8 mouse cellular contexts compared by ENCODE assay signal in genomic region chr16:38711245-38711644, GRCm38 (mm10). TPM values are rescaled to one million over a fixed set of nuclear protein-coding genes. Genes with fewer than 3 reads are reported as not detected.
DNase-seq lines count a peak whose midpoint lies in the region; ATAC-seq and TF ChIP-seq lines count a peak whose summit lies in the region.

No protein-coding gene starts in this region.

- ATAC-seq in hindbrain, embryonic 12.5 days (ENCODE audit: low FRiP score), result no peak
- no peak for ATAC-seq in lung, postnatal 0 days

- H3K36me3 ChIP-seq in hindbrain, embryonic 12.5 days, result no peaks in the 10 kb centered on the region
- no peaks in the 10 kb centered on the region for H3K36me3 ChIP-seq in lung, postnatal 0 days (ENCODE audit: insufficient read depth, low read length)

- H3K9ac ChIP-seq in hindbrain, embryonic 12.5 days, result no peak overlapping the region
- peak overlapping the region; percentile 76 for H3K9ac ChIP-seq in lung, postnatal 0 days (replicated peaks; ENCODE audit: low read depth)

- no peaks in the 10 kb centered on the region for H3K9me3 ChIP-seq in hindbrain, embryonic 12.5 days (replicated peaks)
- no peaks in the 10 kb centered on the region for H3K9me3 ChIP-seq in lung, postnatal 0 days (ENCODE audit: low read length)

- WGBS in hindbrain, embryonic 12.5 days, result 60% methylated on average over 4 of the region's 4 CpGs
- 19% methylated on average over 4 of the region's 4 CpGs for WGBS in lung, postnatal 0 days

- H3K4me3 ChIP-seq in hindbrain, embryonic 12.5 days, result peak overlapping the region; percentile 17; the same call in 1 of the 2 replicates
- peak overlapping the region; percentile 67 for H3K4me3 ChIP-seq in lung, postnatal 0 days (ENCODE audit: low read depth, low read length)

- intact Hi-C loops in heart, postnatal 36 days (cut with DNase I), result no loop called here

- no peak for TF ChIP-seq EP300 in lung, postnatal 0 days (IDR thresholded peaks at IDR 0.05)

- H3K27me3 ChIP-seq in hindbrain, embryonic 12.5 days, result peaks cover 4% of the 10 kb centered on the region; the same call in 1 of the 2 replicates
- no peaks in the 10 kb centered on the region for H3K27me3 ChIP-seq in lung, postnatal 0 days (replicated peaks; ENCODE audit: insufficient read depth, low read length)

- peaks cover 15% of the 10 kb centered on the region for H3K4me1 ChIP-seq in hindbrain, embryonic 12.5 days
- peaks cover 27% of the 10 kb centered on the region; the same call in 1 of the 2 replicates for H3K4me1 ChIP-seq in lung, postnatal 0 days (ENCODE audit: insufficient read depth, low read depth, low read length)

- peak; percentile 95 for DNase-seq in heart, adult 11 months
- DNase-seq in heart, postnatal 36 days, result no peak
- peak; percentile 24 for DNase-seq in A20 (ENCODE audit: low read depth, low spot score)
- peak; percentile 57 for DNase-seq in lung, postnatal 0 days (ENCODE audit: low spot score)
- no peak for DNase-seq in cerebellum, postnatal 4 days (ENCODE audit: low spot score in 2 of 2)
- no peak for DNase-seq in embryo, embryonic 10 days (ENCODE audit: low spot score)
- DNase-seq in spleen, adult 18-20 months, result no peak

- H3K4me2 ChIP-seq in hindbrain, embryonic 12.5 days (replicated peaks), result peak overlapping the region; percentile 84
- H3K4me2 ChIP-seq in lung, postnatal 0 days (replicated peaks; ENCODE audit: low read depth, low read length), result peak overlapping the region; percentile 69

- no peak for TF ChIP-seq CTCF in lung, postnatal 0 days (IDR thresholded peaks at IDR 0.05)

- H3K27ac ChIP-seq in hindbrain, embryonic 12.5 days, result no peak overlapping the region
- peak overlapping the region; percentile 97 for H3K27ac ChIP-seq in lung, postnatal 0 days (ENCODE audit: low read length)

RNA-seq across cellular contexts. Expression of gene Arhgap31, which starts 1.8 kb away (rescaled TPM):
- 10 to 100 TPM; 37.4 to 43.5 TPM for total RNA-seq in heart, postnatal 36 days (2021)
- 13.9 and 15.4 TPM in 2 replicates for polyA plus RNA-seq in hindbrain, embryonic 12.5 days (2016; fragmentation: Nextera tagmentation; extraction: Ambion mirVana)
- polyA plus RNA-seq in lung, postnatal 0 days (2015; fragmentation: Nextera tagmentation; extraction: Ambion mirVana), result 19.2 and 23.6 TPM in 2 replicates

RNA-seq across cellular contexts. Expression of gene B4galt4, which starts 30.8 kb away (rescaled TPM):
- 10 to 100 TPM; 10.1 to 11.9 TPM for total RNA-seq in heart, postnatal 36 days (2021)
- 29.9 and 33.4 TPM in 2 replicates for polyA plus RNA-seq in hindbrain, embryonic 12.5 days (2016; fragmentation: Nextera tagmentation; extraction: Ambion mirVana)
- 49.0 and 50.0 TPM in 2 replicates for polyA plus RNA-seq in lung, postnatal 0 days (2015; fragmentation: Nextera tagmentation; extraction: Ambion mirVana)

Comparison
In these comparisons a context has a peak if more than half of its experiments do, and no peak if none do; other contexts are left out.
1. DNase-seq: peak in heart, adult 11 months (single experiment), A20 (single experiment) and lung, postnatal 0 days (single experiment); none in heart, postnatal 36 days (0 of 2), cerebellum, postnatal 4 days (0 of 2), embryo, embryonic 10 days (single experiment) and spleen, adult 18-20 months (0 of 2).